Mouse (Mus musculus) lung, postnatal 10 days (tissue): ENCODE results near the gene Fads1.
"Not testable (repeated sequence)": the region's sequence is repeated elsewhere in the genome, so short reads cannot be mapped to it uniquely, and the experiment has no call there.

Source experiments
- DNase-seq: peaks from one replicate; pipeline ENCODE4 v3.0.0; 2021

Gene Fads1

DNA sequence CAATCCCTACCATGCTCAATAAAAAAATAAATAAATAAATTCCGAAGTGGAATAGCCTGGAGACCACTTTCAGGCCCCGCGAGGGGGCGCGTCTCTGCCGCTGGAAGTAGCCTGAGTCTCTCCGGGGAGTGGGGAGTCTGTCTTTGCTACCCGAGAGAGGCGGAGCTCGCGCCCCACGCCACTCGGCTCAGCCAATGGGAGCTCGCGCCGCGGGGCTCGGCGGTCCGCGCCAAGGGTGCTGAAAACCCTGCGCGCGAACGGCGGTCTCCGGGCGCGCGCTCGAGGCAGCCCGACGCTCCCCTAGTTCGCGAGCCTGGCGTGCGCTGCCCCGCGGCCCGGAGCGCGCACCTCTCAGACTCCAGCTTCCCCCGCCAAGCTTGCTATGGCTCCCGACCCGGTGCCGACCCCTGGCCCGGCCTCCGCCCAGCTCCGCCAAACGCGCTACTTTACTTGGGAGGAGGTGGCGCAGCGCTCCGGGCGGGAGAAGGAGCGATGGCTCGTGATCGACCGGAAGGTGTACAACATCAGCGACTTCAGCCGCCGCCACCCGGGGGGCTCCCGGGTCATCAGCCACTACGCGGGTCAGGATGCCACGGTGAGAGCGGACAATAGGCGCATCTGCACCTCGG is at the start of gene Fads1:
Fads1 (plus strand) TSS at position 219 of the 629 bp plus-strand sequence.
- peak; percentile 97 for DNase-seq

DNA sequence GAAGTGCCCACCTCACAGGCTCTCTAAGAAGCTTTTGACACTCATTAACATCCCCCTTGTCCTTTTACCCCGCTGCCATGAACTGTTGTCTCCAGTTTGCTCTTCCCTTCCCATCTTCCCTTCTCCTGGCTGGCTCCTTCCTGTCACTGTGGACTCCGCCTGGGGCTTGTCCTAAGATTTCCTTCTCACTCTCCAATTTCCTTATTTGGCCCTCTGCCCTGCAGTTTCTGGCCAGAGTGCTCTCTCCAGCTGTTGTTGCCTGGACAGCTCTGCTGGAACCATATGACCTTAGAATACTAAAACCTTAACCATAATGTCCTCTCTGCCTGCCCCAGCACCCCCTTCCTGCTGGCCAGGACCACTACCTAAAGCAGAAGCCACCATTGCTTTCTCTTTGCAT is 48.0 kb upstream of the Fads1 start:
- peak; percentile 91 for DNase-seq

DNA sequence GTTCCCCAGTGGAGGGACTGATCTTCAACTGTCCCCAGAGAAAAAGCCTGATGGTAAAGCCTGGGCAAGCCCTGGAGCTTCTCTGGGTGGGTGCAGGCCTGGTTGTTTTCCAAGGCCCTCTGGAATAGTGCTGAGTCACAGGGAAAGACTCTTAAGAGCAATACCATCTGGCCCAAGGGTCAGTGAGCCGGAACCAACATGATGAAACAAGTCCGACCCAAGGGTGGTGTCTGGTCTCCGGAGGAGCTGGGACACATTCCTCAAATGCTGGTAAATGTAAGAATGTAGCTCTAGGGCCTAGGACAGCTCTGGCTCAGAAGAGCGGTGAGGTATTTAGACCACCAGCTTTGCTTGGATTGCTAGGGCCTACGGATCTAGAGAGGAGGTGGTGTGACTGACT is 45.3 kb upstream of the Fads1 start:
- DNase-seq, result peak; percentile 55

DNA sequence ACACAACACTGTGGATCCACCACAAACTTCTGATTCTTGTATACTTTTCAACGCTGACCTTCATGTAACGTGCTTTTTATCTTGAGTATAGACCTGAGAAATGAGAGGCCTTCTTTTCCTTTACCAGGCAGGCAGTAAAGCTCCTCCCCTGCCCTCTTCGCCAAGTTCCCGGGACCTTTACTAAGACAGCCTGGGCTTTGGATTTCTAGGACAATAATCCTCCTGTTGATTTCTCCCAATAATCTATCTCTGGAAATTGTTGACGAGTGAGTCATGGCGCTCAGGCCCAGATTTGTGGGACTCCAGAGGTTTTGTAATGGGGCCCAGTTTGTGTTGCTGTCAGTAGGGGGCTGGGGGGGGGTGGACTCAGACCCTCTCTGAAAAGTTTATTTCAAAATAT is 43.0 kb upstream of the Fads1 start:
- DNase-seq, result no peak

DNA sequence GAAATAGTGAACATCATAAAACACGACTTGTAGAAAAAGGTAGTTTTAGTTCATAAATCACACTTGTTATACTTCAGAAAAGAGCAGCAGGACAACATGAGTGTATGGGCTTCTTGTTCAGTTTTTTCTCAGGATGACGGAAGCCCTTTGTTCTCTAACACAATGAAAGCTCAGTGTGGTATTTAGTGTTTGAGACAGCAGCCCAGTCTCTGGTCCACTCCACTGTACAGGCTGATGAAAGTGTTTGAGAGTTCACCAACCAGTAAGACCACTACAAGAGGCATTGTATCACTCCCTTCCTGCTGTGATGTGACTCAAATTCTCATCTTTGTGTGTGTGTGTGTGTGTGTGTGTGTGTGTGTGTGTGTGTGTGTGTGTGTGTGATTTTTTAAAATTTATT is 39.0 kb upstream of the Fads1 start:
- DNase-seq, result no peak

DNA sequence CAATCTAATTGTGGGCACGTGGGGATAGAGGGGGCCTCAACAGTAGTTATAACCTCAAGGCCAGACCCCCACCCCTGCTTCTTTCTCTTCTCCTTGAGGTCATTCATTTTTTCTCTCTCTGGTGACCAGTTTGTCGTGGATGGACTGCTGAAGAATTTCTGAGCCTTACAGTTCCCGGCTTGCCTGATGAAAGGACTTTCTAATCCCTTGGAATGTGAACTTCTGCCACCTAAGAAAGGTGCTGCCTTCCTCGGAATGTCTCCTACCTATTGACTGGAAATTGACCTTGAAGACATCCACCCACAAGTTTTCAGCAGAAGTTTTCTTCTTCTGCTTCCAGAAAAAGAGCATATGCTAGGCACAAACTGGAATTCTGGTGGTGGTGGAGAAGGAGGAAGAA is 38.2 kb upstream of the Fads1 start:
- DNase-seq, result no peak

DNA sequence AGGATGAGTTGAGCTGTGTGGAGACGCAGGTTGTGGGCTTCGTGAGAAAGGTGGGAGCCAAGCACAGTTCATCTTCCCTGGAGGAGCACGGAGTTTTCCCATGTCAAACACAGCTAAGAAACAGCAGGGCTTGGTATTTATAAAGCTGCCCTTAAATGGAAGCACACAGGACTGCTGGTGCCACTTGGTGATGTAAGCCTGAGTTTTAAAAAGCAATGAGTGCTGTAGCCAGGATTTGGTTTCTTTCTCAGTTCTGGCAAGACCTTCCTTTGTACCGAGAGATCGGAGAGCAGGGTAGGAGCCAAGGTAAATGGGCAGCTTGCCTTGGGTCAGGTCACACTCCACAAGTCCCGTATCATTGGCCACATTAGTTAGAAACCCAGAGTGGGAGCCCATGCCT is 34.1 kb upstream of the Fads1 start:
- DNase-seq, result no peak

DNA sequence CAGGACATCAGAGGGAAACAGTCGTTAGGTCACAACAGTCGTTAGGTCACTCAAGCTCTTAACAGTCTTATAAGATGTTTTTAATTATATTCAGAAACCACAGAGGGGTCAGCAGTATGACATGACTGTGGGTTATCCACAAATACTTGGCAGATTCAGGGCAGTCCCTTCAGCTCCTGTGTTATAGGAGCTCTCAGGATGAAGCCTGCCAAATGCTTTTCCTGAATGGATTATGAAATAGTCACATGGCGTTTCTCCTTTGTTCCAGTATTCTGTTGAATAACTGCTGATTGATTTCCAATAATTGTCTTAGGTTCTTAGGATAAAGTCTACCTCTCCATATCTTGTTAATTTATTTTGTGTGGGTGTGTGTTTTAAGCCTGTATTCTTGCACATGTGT is 33.5 kb upstream of the Fads1 start:
- DNase-seq, result no peak

DNA sequence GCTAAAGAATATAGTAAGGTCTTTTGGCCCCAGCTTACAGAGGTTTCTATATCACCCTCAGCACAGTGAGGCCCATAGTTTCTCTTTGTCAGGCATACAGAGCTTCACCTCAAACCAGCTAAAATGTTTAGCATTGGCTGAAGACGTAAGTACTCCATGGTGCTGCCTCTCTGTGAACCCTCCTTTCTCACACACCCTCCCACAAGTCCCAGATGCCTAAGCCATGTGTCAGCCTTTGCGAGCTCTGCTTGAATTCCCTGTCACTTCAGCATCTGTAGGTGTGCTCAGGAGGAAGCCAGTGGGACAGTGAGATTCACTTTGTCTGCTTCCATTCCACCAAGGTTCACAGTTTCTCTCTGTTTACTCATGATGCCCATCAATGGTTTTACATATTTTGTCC is 25.0 kb upstream of the Fads1 start:
- DNase-seq, result no peak

DNA sequence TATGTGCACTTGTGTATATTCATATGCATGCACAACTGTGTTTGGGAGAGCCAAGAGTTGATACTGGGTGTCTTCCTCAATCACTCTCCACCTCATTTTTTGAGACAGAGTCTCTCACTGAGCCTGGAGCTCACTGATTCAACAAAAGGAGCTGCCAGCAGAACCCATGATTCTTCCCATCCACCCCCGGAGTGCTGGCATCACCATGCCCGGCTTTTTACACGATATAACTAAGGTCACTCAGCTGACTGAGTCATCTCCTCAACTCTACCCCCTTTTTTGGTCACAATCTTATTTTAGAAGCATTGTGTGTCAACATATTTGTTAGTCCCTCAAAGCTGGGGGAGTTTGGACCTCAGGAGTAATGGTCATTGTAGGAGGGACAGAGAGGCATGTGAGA is 18.8 kb upstream of the Fads1 start:
- DNase-seq, result no peak

DNA sequence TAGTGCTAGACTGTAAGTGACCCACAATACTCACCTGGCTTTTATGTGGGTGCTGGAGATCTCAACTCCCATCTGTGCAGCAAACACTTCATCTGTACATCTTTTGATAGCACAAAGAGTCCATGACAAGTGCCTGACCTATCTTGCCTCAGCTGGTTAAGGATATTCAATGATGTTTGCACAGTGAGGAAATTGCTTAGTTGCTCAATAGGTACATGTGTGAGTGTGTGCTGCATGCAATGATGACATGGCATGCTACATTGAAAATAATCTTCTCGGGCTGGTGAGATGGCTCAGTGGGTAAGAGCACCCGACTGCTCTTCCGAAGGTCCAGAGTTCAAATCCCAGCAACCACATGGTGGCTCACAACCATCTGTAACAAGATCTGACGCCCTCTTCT is 16.8 kb upstream of the Fads1 start:
- DNase-seq, result not testable (repeated sequence)

DNA sequence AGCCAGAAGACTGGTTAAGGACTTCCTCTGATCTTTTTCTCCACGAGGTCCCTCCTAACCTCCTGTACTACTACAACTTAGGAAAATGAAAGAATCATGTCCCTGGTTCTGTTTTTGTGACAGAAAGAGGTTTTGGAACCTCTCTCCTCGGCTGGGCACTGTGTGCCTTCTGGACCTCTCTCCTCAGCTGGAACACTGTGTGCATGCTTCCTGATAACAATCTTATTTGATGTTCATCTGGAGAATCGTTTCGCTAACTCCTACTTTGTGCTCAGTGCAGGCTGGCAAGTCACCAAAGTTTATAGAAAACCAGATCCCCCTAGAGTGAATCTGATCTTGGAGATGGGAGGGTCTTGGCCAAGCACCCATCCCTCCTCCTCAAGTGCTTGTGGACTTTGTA is 15.6 kb upstream of the Fads1 start:
- DNase-seq, result no peak

DNA sequence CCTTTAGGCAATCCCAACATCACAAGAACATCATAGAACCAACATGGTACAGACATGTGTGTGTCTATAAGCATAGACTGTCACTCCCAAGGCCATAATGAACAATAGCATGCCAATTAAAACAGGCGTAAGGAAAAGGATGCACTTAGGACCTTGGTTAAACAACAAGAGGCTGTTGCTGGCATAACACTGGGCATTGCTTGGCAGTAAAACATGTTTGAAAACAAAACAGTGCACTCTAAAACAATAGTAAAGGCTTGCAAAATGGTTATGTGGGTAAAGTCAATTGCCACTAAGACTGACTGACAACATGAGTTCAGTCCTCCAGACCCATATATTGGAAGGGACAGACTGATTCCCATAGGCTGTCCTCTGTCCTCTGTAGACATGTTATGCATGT is 14.7 kb upstream of the Fads1 start:
- DNase-seq, result no peak

DNA sequence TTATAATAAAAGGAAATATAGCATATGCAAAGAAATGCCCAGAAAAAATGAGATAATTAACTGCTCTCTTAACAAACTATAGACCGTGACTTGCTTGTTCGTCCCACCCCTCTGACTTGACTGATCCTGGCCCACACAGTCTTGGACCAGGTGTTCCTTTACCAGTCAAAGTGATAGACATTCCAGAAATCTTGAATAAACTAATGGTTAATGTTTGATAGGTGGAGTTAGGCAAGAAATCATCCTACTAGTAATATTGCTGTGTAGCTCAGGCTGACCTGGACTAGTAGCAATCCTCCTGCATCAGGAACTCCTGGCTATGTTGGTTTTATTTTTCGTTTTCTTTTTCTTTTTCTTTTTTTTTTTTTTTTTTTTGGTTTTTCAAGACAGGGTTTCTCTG is 14.2 kb upstream of the Fads1 start:
- DNase-seq, result no peak

DNA sequence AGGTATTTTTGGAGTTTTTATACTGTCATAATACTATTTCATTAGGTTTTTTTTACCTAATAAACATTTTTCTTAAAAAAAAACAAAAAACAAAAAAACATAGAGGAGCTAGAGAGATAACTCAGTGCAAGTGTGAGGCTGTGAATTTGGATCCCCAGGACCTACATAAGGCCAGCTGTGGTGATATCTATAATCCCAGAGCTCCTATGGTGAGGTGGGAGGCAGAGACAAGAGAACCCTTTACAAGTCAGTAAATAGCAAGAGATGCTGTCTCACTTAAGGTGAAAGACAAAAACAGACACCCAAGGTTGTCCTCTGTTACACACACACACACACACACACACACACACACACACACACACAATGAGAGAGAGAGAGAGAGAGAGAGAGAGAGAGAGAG is 13.5 kb upstream of the Fads1 start:
- DNase-seq, result no peak

DNA sequence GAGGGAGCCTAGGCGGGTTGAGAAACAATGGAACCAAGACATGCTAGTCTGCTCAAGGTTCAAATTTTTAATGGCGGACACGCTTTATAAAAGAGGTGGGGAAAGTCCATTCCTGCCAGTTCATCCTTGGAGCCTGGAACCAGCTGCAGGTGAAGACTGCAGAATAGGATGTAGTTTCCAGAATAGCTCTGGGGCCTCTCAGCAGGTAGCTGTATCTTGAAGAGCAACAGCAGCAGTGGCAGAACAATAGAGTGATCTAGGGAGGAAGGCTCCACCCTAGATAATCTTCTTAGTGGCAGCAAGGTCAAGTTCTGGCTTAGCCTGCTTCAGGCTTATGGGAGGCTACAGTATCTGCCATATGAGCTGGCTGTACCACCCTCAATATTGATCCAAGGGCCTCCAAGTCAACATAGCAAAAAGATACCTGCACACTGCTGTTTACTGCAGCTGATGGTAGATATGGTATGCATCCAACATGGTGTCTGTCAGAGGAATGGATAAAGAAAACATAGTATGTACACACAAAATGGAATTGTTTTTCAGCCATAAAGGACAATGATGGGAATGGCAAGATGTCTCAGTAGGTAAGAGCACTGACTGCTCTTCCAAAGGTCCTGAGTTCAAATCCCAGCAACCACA is 12.9 kb upstream of the Fads1 start:
- not testable (repeated sequence) for DNase-seq

DNA sequence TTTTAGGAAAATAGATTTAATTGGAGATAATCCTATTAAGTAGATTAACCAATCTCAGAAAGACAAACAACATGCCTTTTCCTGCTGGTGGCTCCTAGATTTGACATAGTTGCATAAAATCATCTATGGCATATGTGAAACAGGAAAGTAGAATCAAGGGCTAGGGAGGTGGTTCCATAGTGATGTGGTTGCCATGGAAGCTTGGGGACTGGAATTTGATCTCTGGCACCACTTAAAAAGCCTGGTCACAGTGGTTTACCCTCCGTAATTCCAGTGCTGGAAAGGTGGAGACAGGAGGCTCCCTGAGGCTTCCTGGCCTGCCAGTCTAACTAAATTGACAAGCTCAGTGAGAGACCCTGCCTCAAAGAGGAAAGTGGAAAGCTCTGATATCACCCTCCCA is 12.2 kb upstream of the Fads1 start:
- no peak for DNase-seq

DNA sequence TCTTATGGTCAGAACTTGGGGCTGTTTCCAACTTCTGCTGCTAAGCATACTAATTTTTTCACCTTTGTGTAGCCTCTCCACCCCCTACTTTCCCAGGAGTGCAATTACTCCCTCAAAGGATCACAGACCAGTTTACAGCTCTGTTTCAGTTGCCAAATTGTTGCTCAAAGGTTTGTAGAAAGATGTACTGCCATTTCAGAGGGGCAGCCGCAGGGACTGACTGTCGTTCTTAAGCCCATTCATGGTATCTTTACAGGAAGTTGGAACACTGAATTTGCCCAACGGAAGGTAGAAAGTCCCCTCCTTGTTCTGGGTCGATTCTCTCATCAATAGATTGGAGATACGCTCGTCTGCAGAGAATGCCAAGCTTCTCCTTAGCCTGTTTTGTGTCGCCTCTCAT is 11.3 kb upstream of the Fads1 start:
- no peak for DNase-seq

DNA sequence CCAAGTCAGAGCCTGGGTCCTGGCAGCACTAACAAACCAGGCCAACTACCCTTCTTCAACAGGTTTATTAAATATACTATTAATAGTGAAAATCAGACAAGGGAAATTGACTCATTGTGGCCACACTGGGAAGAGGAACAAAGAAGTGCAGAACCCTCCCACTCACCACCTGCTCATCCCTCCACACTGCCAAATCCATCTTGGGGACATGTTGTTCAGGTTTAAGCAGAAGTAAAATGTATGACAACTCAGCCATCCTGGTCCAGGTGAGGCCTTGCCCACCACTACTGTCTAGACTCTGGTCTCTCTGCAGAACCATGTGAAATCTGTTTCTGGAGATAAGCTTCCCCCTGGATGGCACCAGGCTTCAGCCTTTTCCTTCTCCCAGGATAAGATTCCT is 10.8 kb upstream of the Fads1 start:
- DNase-seq, result no peak

DNA sequence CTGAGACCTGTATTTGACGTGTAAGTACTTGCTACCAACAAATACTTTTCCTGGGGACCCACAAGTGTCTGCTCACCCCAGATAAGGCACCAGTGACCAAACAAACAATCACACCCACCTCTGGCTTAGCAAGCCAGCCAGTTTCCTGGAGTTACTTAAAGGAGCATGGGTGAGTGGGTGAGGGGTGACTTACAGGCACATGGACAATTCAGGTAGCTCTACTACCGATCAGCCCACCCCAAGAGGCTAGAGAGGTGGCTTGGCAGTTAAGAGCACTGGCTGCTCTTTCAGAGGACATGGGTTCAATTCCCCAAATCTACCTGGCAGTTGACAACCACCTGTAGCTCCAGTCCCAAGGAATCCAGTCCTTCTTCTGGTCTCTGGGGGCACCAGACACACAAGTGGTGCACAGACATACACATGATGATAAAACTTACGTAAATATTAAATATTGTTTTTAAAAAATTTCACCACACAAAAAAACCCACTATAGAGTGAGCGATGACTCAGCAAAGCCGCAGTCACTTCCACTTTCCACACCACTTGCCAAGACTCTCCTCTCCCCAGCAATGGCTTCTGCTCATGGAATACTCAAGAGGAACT is 9.5 kb upstream of the Fads1 start:
- DNase-seq, result no peak

DNA sequence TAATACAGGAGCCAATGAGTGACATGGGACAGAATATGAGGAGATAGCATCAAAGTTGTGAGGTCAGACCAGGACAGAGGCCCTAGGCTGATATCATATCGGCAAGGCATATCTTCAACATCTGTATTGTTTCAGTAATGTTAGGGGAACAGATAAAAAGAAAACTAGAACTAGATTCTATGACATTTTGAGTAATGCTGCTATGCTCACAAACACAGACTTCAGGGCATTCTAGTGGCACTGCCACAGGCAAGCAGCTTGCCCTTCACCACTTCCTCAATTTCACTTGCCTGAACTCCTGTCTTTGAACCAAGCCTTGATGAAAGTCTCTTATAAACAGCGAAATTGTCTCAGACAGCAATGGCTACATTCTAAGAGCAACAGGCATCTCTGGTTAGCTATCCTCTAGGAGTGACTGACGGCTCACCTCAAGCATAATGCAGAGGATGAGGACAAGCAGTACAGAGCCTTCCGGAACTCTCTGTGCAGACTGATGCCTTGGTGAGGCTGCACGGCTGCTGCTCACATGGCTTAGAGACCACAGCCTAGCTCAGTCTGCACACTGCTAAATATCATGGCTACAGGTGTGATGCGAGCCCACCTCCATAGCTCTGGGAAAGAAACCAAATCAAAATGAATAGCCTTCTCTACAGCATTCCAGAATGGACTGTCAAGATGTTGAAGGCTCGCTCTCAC is 8.7 kb upstream of the Fads1 start:
- no peak for DNase-seq

DNA sequence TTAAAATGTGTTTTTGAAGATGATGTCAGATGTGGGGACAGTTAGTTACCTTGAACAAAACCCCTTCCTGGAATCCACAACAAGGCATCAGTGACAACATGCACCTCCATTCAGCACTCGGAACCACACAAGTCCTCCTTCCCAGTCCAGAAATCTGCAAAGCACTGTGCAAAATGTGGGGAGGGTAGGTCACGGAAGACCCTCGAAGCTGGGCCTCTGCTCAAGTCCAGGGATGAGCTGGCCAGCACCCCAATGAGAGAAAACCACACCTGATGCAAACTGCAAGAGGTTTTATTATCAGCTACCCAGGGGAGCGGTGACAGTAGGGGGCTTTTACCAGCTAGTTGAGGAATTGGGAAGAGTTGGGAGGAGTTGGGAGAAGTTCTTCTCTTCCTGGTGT is 7.7 kb upstream of the Fads1 start:
- no peak for DNase-seq

DNA sequence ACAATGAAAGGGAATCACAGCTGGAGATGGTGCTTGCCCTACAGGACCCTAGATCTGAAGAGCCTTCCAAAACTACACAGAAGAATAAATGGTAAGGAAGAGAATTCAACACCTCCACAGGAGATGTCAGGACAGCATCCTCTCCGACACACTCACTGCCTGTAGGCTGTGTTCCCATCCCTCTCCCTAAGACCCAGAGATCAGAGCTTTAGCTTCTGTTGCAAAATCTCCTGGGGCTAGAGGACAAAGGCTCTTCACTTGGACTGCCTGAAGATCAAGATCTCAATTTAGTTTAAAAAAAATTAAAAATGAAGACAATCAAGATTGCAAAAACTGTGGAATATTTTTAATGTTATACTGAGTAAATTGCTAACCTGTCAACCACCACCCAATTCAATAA is 6.2 kb upstream of the Fads1 start:
- no peak for DNase-seq

DNA sequence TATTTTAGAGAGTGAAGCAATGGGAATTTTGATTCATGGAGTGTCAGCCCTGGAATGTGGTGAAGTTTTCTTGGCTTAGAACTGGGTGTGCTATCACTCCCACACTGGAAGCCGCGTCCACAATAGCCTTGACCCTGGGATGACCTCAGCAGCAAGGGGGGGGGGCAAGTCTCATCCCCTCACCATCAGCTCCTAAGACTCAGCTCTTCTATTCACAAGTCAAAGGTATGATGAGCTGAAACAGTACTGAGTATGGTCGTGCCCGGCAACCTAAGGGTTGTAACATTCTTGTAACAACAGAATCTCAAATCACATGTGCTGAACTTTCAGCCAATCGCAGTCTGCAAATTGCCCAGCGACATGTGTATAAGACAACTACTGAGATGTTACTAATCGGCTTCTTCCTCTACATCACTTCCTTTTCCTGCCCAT is 5.7 kb upstream of the Fads1 start:
- peak; percentile 64 for DNase-seq
